Mouse (Mus musculus): ENCODE results near the gene Rhobtb3. TPM values are rescaled to one million over a fixed set of nuclear protein-coding genes. Genes with fewer than 3 reads are reported as not detected.

Rhobtb3 gene
- 34.1 and 35.8 TPM in 2 replicates for polyA plus RNA-seq (2016; fragmentation: Nextera tagmentation; extraction: Ambion mirVana)

GRCm38 (mm10) chr13:75943189-75944043, at the start of gene Rhobtb3:
Rhobtb3 (minus strand) TSS chr13:75943925.
- H3K9me3 ChIP-seq (replicated peaks): no peaks in the 10 kb centered on the region
- H3K9ac ChIP-seq: peak within 1 kb of the TSS; percentile 97
- ATAC-seq (ENCODE audit: insufficient number of reproducible peaks, low FRiP score): peak; percentile 87
- H3K36me3 ChIP-seq: peaks cover 7% of the 10 kb centered on the region
- peak within 1 kb of the TSS; percentile 76 for H3K4me2 ChIP-seq
- peaks cover 12% of the 10 kb centered on the region for H3K4me1 ChIP-seq (replicated peaks)
- no peaks in the 10 kb centered on the region for H3K27me3 ChIP-seq (replicated peaks)
- under 1% methylated on average over 106 of the region's 110 CpGs for WGBS
- peak within 1 kb of the TSS; percentile 90 for H3K4me3 ChIP-seq
- H3K27ac ChIP-seq (ENCODE audit: poor library complexity, severe bottlenecking): peak within 1 kb of the TSS; percentile 99

GRCm38 (mm10) chr13:75992169-75993028, 48.7 kb upstream of the Rhobtb3 start:
- ATAC-seq (ENCODE audit: insufficient number of reproducible peaks, low FRiP score): no peak
- Histone ChIP-seq H3K27me3 (replicated peaks) (no peaks in the 10 kb centered on the region), H3K4me2 (no peak overlapping the region), H3K4me3 (no peak overlapping the region), H3K9me3 (replicated peaks) (no peaks in the 10 kb centered on the region), H3K36me3 (no peaks in the 10 kb centered on the region), H3K4me1 (replicated peaks) (0 out of 2 replicates have a peak, but pooled peaks cover 3% of the 10 kb centered on the region), H3K9ac (no peak overlapping the region), H3K27ac (ENCODE audit: poor library complexity, severe bottlenecking) (no peak overlapping the region)
- WGBS: 65% methylated on average over 9 of the region's 9 CpGs

GRCm38 (mm10) chr13:75988096-75988495, 44.4 kb upstream of the Rhobtb3 start:
- Histone ChIP-seq H3K9me3 (replicated peaks) (no peaks in the 10 kb centered on the region), H3K36me3 (no peaks in the 10 kb centered on the region), H3K4me2 (no peak overlapping the region), H3K4me3 (no peak overlapping the region), H3K27me3 (replicated peaks) (no peaks in the 10 kb centered on the region), H3K4me1 (replicated peaks) (no peaks in the 10 kb centered on the region), H3K9ac (no peak overlapping the region), H3K27ac (ENCODE audit: poor library complexity, severe bottlenecking) (no peak overlapping the region)
- 67% methylated on average over 1 of the region's 1 CpGs for WGBS
- ATAC-seq (ENCODE audit: insufficient number of reproducible peaks, low FRiP score): no peak

GRCm38 (mm10) chr13:75981901-75982300, 38.2 kb upstream of the Rhobtb3 start:
- Histone ChIP-seq H3K4me1 (replicated peaks) (no peaks in the 10 kb centered on the region), H3K4me3 (no peak overlapping the region), H3K9ac (no peak overlapping the region), H3K9me3 (replicated peaks) (no peaks in the 10 kb centered on the region), H3K36me3 (no peaks in the 10 kb centered on the region), H3K4me2 (no peak overlapping the region), H3K27me3 (replicated peaks) (no peaks in the 10 kb centered on the region), H3K27ac (ENCODE audit: poor library complexity, severe bottlenecking) (no peak overlapping the region)
- no peak for ATAC-seq (ENCODE audit: insufficient number of reproducible peaks, low FRiP score)

GRCm38 (mm10) chr13:75976649-75977048, 32.9 kb upstream of the Rhobtb3 start:
- Histone ChIP-seq H3K27me3 (replicated peaks) (no peaks in the 10 kb centered on the region), H3K27ac (ENCODE audit: poor library complexity, severe bottlenecking) (no peak overlapping the region), H3K4me2 (no peak overlapping the region), H3K9ac (no peak overlapping the region), H3K4me1 (replicated peaks) (no peaks in the 10 kb centered on the region), H3K4me3 (no peak overlapping the region), H3K9me3 (replicated peaks) (no peaks in the 10 kb centered on the region), H3K36me3 (no peaks in the 10 kb centered on the region)
- WGBS: 81% methylated on average over 2 of the region's 2 CpGs
- no peak for ATAC-seq (ENCODE audit: insufficient number of reproducible peaks, low FRiP score)

GRCm38 (mm10) chr13:75976218-75976617, 32.5 kb upstream of the Rhobtb3 start:
- WGBS: 74% methylated on average over 2 of the region's 2 CpGs
- Histone ChIP-seq H3K4me3 (no peak overlapping the region), H3K27ac (ENCODE audit: poor library complexity, severe bottlenecking) (no peak overlapping the region), H3K4me1 (replicated peaks) (no peaks in the 10 kb centered on the region), H3K36me3 (no peaks in the 10 kb centered on the region), H3K9ac (no peak overlapping the region), H3K9me3 (replicated peaks) (no peaks in the 10 kb centered on the region), H3K4me2 (no peak overlapping the region), H3K27me3 (replicated peaks) (no peaks in the 10 kb centered on the region)
- ATAC-seq (ENCODE audit: insufficient number of reproducible peaks, low FRiP score): no peak

GRCm38 (mm10) chr13:75975629-75976028, 31.9 kb upstream of the Rhobtb3 start:
- Histone ChIP-seq H3K27ac (ENCODE audit: poor library complexity, severe bottlenecking) (no peak overlapping the region), H3K9ac (no peak overlapping the region), H3K9me3 (replicated peaks) (no peaks in the 10 kb centered on the region), H3K4me2 (no peak overlapping the region), H3K4me1 (replicated peaks) (no peaks in the 10 kb centered on the region), H3K4me3 (no peak overlapping the region), H3K27me3 (replicated peaks) (no peaks in the 10 kb centered on the region), H3K36me3 (no peaks in the 10 kb centered on the region)
- ATAC-seq (ENCODE audit: insufficient number of reproducible peaks, low FRiP score): no peak
- 81% methylated on average over 1 of the region's 1 CpGs for WGBS

- WGBS: 74% methylated on average over 2 of the region's 2 CpGs
- no peak for ATAC-seq (ENCODE audit: insufficient number of reproducible peaks, low FRiP score)
Observed at GRCm38 (mm10) chr13:75974481-75974880, 30.8 kb upstream of the Rhobtb3 start.

GRCm38 (mm10) chr13:75966850-75967249, 23.1 kb upstream of the Rhobtb3 start, which contains the start of gene Spata9:
Spata9 (plus strand) TSS chr13:75967150.
- Histone ChIP-seq H3K9ac (no peak within 1 kb of the TSS), H3K4me2 (no peak within 1 kb of the TSS), H3K9me3 (replicated peaks) (no peaks in the 10 kb centered on the region), H3K36me3 (no peaks in the 10 kb centered on the region), H3K27me3 (replicated peaks) (no peaks in the 10 kb centered on the region), H3K27ac (ENCODE audit: poor library complexity, severe bottlenecking) (no peak within 1 kb of the TSS), H3K4me1 (replicated peaks) (no peaks in the 10 kb centered on the region), H3K4me3 (no peak within 1 kb of the TSS)
- ATAC-seq (ENCODE audit: insufficient number of reproducible peaks, low FRiP score): no peak
- 63% methylated on average over 1 of the region's 1 CpGs for WGBS

More at GRCm38 (mm10) chr13:75974481-75974880, 30.8 kb upstream of the Rhobtb3 start:
- H3K4me1 ChIP-seq (replicated peaks): no peaks in the 10 kb centered on the region
- H3K27me3 ChIP-seq (replicated peaks): no peaks in the 10 kb centered on the region
- no peak overlapping the region for H3K4me3 ChIP-seq
- no peaks in the 10 kb centered on the region for H3K9me3 ChIP-seq (replicated peaks)
- no peak overlapping the region for H3K4me2 ChIP-seq
- H3K27ac ChIP-seq (ENCODE audit: poor library complexity, severe bottlenecking): no peak overlapping the region
- H3K36me3 ChIP-seq: no peaks in the 10 kb centered on the region
- H3K9ac ChIP-seq: no peak overlapping the region

GRCm38 (mm10) chr13:75955357-75955992, 11.8 kb upstream of the Rhobtb3 start:
- Histone ChIP-seq H3K27me3 (replicated peaks) (no peaks in the 10 kb centered on the region), H3K27ac (ENCODE audit: poor library complexity, severe bottlenecking) (no peak overlapping the region), H3K36me3 (no peaks in the 10 kb centered on the region), H3K4me2 (no peak overlapping the region), H3K4me3 (no peak overlapping the region), H3K4me1 (replicated peaks) (no peaks in the 10 kb centered on the region), H3K9me3 (replicated peaks) (peaks cover 7% of the 10 kb centered on the region; the same call in 1 of the 2 replicates), H3K9ac (no peak overlapping the region)
- no peak for ATAC-seq (ENCODE audit: insufficient number of reproducible peaks, low FRiP score)

- Histone ChIP-seq H3K4me3 (no peak overlapping the region), H3K27ac (ENCODE audit: poor library complexity, severe bottlenecking) (no peak overlapping the region), H3K9ac (no peak overlapping the region), H3K4me1 (replicated peaks) (0 out of 2 replicates have a peak, but pooled peaks cover 2% of the 10 kb centered on the region), H3K27me3 (replicated peaks) (no peaks in the 10 kb centered on the region), H3K9me3 (replicated peaks) (0 out of 2 replicates have a peak, but pooled peaks cover under 1% of the 10 kb centered on the region), H3K4me2 (no peak overlapping the region), H3K36me3 (no peaks in the 10 kb centered on the region)
- ATAC-seq (ENCODE audit: insufficient number of reproducible peaks, low FRiP score): 0 out of 2 replicates have a peak, but pooled peaks have one; percentile 33
- WGBS: 53% methylated on average over 1 of the region's 1 CpGs
Observed at GRCm38 (mm10) chr13:75950295-75950694, 6.6 kb upstream of the Rhobtb3 start.

Measured in heart, embryonic 12.5 days (tissue).